Mouse (Mus musculus): ENCODE measurements around the gene Rbm15.

- TF ChIP-seq TAL1 (IDR thresholded peaks at IDR 0.05; ENCODE audit: low read length) (no peak), GATA1 (IDR thresholded peaks at IDR 0.05; ENCODE audit: low read length) (no peak)
Measured at GRCm38 (mm10) chr3:107275996-107276395, 57.5 kb downstream of the Rbm15 start.
